Mouse (Mus musculus) cerebellum, adult 2 months (tissue): ENCODE measurements around the gene Cxadr. TPM values are rescaled to one million over a fixed set of nuclear protein-coding genes. Genes with fewer than 3 reads are reported as not detected.

ENCODE experiments used
- DNase-seq, 2 experiments: peaks; one replicate each; pipeline ENCODE4 v3.0.0; 2021
- H3K27ac ChIP-seq: fragments of 200-500 bp; 2 replicates; pipeline ENCODE4 v1.5.1; 2012; ENCODE audit warnings: low read length, control low read depth, inconsistent platforms; ENCODE audit not compliant: insufficient read depth
- H3K27me3 ChIP-seq: fragments of 200-500 bp; 2 replicates; pipeline ENCODE4 v1.6.1; 2012; ENCODE audit warnings: inconsistent platforms, mild to moderate bottlenecking, low read length, moderate library complexity; ENCODE audit not compliant: control insufficient read depth, insufficient read depth
- H3K4me1 ChIP-seq: fragments of 200-500 bp; 2 replicates; pipeline ENCODE4 v1.6.1; 2011; ENCODE audit warnings: low read length; ENCODE audit not compliant: control insufficient read depth, insufficient read depth
- H3K4me3 ChIP-seq: fragments of 200-500 bp; replicated peaks from 2 replicates; pipeline ENCODE3; 2011; ENCODE audit warnings: mild to moderate bottlenecking, low read depth, low read length, control low read depth; ENCODE audit not compliant: insufficient read depth
- CTCF ChIP-seq: fragments of 200-500 bp; IDR thresholded peaks from 2 replicates; pipeline ENCODE4 v1.5.1; 2011; ENCODE audit warnings: low read depth, mild to moderate bottlenecking, control low read depth, low read length, moderate library complexity, borderline replicate concordance; ENCODE audit not compliant: insufficient read depth
- POLR2A ChIP-seq: fragments of 200-500 bp; IDR thresholded peaks from 2 replicates; pipeline ENCODE4 v1.6.1; 2011; ENCODE audit warnings: low read length, control low read depth, borderline replicate concordance; ENCODE audit not compliant: insufficient read depth
- WGBS: fragments of 180-500 bp; shearing (Covaris S2); methylation state at CpG from one replicate; pipeline ENCODE4 v1.1.7; 2018; 5-methylcytosine and 5-hydroxymethylcytosine counted together
- polyA plus RNA-seq: library from polyadenylated mRNA; depleted of rRNA; stranded (reverse); fragments of >200 nt; gene quantifications from 2 replicates; pipeline ENCODE4 v1.2.3, GENCODE M21; 2012

Cxadr gene
- polyA plus RNA-seq, 1 experiment = 9.7 TPM

DNA sequence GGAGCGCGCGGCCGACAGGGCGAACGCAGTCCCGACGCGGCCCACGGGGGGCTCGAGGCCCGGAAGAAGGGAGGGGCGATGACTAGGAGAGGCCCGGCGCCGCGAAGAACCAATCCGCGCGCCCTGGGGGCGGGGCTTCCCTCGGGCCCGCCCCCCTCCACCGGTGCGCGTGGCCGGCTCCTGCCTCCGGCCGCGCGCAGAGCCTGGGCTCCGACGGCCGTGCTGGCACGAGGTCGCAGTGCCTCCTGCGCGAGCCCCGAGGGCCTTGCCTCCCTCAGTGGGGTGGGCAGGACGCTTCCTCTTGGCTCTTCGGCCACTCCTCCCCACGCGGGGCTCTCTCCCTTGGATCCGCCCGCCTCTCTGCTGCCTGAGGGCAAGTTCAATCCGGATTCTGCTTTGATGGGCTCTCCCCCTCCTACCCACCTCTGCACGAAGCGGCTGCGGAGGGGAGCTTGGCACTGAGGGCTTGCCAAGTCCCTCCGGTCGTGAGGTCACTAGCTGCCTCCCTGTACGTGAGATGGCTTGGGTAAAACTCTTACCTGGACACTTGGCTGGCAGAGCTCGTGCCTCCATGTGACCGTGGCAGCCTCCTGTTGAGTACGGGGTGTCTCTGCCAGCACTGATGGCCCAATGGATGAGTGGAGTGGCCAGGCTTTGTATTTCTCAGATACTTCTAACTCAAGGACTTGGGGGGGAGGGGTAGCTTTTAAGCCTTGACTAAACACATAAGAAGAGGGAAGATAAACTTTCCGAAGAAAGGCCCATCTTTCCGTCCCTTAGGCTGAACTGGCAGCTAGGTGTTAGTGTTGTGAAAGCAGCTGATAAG, 75.7 kb downstream of the Cxadr start, which contains the start of gene Btg3:
TSS of gene Btg3 (minus strand) at position 448 of the 826 bp plus-strand sequence.
- peak; percentile 39 to 56 for DNase-seq
- 3% methylated on average over 57 of the region's 57 CpGs for WGBS
- TF ChIP-seq CTCF (no peak), POLR2A (no peak)
- H3K27me3 ChIP-seq = no peaks in the 10 kb centered on the region
- H3K27ac ChIP-seq = no peak within 1 kb of the TSS
- peak within 1 kb of the TSS; percentile 51 for H3K4me3 ChIP-seq
- no peaks in the 10 kb centered on the region for H3K4me1 ChIP-seq

DNA sequence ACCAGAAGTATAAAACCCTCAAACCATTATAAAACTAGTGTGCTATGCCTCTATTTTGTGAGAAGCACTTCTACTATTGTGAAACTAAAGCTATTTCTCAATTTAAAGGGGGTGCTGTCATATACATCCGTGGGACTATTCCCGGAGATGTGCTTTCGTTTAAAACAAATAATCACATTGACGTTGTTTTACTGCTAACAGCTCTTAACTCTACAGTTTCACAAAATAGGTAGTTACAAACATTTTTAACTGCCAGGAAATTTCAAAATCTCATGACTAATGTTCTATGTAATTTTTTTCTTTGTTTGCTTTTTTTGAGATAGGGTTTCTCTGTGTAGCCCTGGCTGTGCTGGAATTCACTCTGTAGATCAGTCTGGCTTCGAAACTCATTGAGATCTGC, 77.2 kb downstream of the Cxadr start:
- no peak for DNase-seq
- H3K4me1 ChIP-seq = no peaks in the 10 kb centered on the region
- WGBS = 95% methylated on average over 5 of the region's 5 CpGs
- H3K27me3 ChIP-seq = no peaks in the 10 kb centered on the region
- H3K4me3 ChIP-seq = no peak overlapping the region
- H3K27ac ChIP-seq = no peak overlapping the region
- no peak for TF ChIP-seq CTCF
- no peak for TF ChIP-seq POLR2A

GRCm38 (mm10) chr16:78389122-78389521, 87.8 kb downstream of the Cxadr start:
- WGBS = 83% methylated on average over 4 of the region's 4 CpGs
- no peaks in the 10 kb centered on the region for H3K4me1 ChIP-seq
- H3K4me3 ChIP-seq = no peak overlapping the region
- H3K27me3 ChIP-seq = no peaks in the 10 kb centered on the region
- no peak for DNase-seq
- no peak overlapping the region for H3K27ac ChIP-seq
- TF ChIP-seq CTCF (no peak), POLR2A (no peak)

- TF ChIP-seq POLR2A = no peak
- no peak for TF ChIP-seq CTCF
- 11% methylated on average over 3 of the region's 3 CpGs for WGBS
- Histone ChIP-seq H3K27me3 (no peaks in the 10 kb centered on the region), H3K4me3 (no peak overlapping the region), H3K4me1 (no peaks in the 10 kb centered on the region), H3K27ac (no peak overlapping the region)
- DNase-seq = peak in 1 of 2 experiments; percentile 19
Observed at GRCm38 (mm10) chr16:78389986-78390385, 88.7 kb downstream of the Cxadr start.

- Histone ChIP-seq H3K27me3 (no peaks in the 10 kb centered on the region), H3K27ac (no peak overlapping the region), H3K4me1 (no peaks in the 10 kb centered on the region), H3K4me3 (no peak overlapping the region)
- TF ChIP-seq CTCF (no peak), POLR2A (no peak)
- WGBS = 86% methylated on average over 2 of the region's 2 CpGs
- DNase-seq = no peak
Observed at GRCm38 (mm10) chr16:78391354-78391753, 90.1 kb downstream of the Cxadr start.

GRCm38 (mm10) chr16:78398734-78399133, 97.4 kb downstream of the Cxadr start:
- TF ChIP-seq CTCF (no peak), POLR2A (no peak)
- 94% methylated on average over 6 of the region's 6 CpGs for WGBS

GRCm38 (mm10) chr16:78399423-78399822, 98.1 kb downstream of the Cxadr start:
- Histone ChIP-seq H3K4me1 (no peaks in the 10 kb centered on the region), H3K27me3 (no peaks in the 10 kb centered on the region), H3K27ac (no peak overlapping the region), H3K4me3 (no peak overlapping the region)
- no peak for TF ChIP-seq POLR2A
- TF ChIP-seq CTCF = no peak
- DNase-seq = no peak
- WGBS = 90% methylated on average over 3 of the region's 3 CpGs

More at GRCm38 (mm10) chr16:78398734-78399133, 97.4 kb downstream of the Cxadr start:
- no peak overlapping the region for H3K27ac ChIP-seq
- no peaks in the 10 kb centered on the region for H3K4me1 ChIP-seq
- no peak for DNase-seq
- no peak overlapping the region for H3K4me3 ChIP-seq
- H3K27me3 ChIP-seq = no peaks in the 10 kb centered on the region

DNA sequence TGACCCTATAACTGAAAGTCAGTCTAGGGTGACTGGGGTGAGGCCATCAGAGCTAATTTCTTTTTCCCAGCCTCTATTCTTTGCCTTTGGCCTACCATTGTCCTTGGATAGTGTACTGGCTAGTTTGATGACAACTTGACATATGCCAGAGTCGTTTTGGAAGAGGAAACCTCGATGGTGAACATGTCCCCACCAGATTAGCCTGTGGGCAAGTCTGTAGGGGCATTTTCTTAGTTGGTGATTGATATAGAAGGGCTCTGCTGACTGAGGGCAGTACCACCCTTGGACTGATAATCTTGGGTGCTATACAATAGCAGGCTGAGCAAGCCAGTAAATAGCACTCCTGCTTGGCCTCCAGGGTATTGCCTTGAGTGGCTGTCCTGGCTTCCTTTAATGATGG, 101.0 kb downstream of the Cxadr start:
- Histone ChIP-seq H3K4me1 (no peaks in the 10 kb centered on the region), H3K4me3 (no peak overlapping the region), H3K27ac (no peak overlapping the region), H3K27me3 (no peaks in the 10 kb centered on the region)
- DNase-seq = no peak
- TF ChIP-seq POLR2A (no peak), CTCF (no peak)
- WGBS = 59% methylated on average over 2 of the region's 2 CpGs
